Comparison of ENCODE assay signal across 10 mouse cellular contexts in the genomic region with DNA sequence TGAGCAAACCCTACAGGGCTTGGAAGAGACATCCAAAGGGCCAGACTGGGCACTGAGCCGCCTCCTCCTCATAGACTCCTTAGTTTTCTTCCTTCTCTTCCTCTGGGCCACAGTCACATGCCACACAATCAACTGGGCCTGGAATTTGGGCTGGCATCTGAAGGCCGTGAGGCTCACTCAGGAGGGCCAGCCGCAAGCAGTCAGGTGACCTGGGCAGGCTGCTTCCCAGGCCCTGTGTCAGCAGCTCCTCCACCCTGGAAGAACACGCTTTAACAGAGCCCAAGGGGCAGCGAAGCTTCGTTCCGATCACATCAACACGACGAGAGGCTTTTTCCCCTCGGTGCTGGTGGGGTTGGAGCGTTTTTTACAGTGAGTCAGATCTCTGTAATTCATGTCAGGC. TPM values are rescaled to one million over a fixed set of nuclear protein-coding genes. Genes with fewer than 3 reads are reported as not detected.
DNase-seq lines count a peak whose midpoint lies in the region; ATAC-seq and TF ChIP-seq lines count a peak whose summit lies in the region.
"Had no signal": no experiment of that assay in that cellular context is flagged by ENCODE, and none has a peak within 500 bp of the region (broad histone marks: within the 10 kb centered on the region; RNA-seq: fewer than 3 reads in every experiment).

No protein-coding gene starts in this region.

- no peak overlapping the region for H3K4me2 ChIP-seq in intestine, embryonic 16.5 days (ENCODE audit: low read depth, low read length)
- H3K4me2 ChIP-seq in intestine, embryonic 15.5 days (replicated peaks): no peak overlapping the region
- H3K4me2 ChIP-seq: hindbrain, embryonic 12.5 days; lung, embryonic 14.5 days had no signal

- WGBS in intestine, embryonic 16.5 days: 79% methylated on average over 11 of the region's 11 CpGs
- 72% methylated on average over 11 of the region's 11 CpGs for WGBS in intestine, embryonic 15.5 days
- whole genome bisulfite sequencing in thymus, adult 2 months: 95% methylated on average over 11 of the region's 11 CpGs

- H3K27me3 ChIP-seq in intestine, embryonic 16.5 days (replicated peaks; ENCODE audit: control insufficient read depth, insufficient read depth, low read length): no peaks in the 10 kb centered on the region
- H3K27me3 ChIP-seq in intestine, embryonic 15.5 days (replicated peaks): no peaks in the 10 kb centered on the region
- H3K27me3 ChIP-seq in thymus, adult 2 months (ENCODE audit: control insufficient read depth, insufficient read depth, low read length): no peaks in the 10 kb centered on the region
- H3K27me3 ChIP-seq: hindbrain, embryonic 12.5 days had no signal

- H3K9me3 ChIP-seq in intestine, embryonic 16.5 days (ENCODE audit: control insufficient read depth, low read length): no peaks in the 10 kb centered on the region
- no peaks in the 10 kb centered on the region for H3K9me3 ChIP-seq in intestine, embryonic 15.5 days
- H3K9me3 ChIP-seq: hindbrain, embryonic 12.5 days had no signal

- TF ChIP-seq CTCF in thymus, adult 2 months (IDR thresholded peaks at IDR 0.05; ENCODE audit: borderline replicate concordance, control insufficient read depth, extremely low read depth, insufficient read depth, low read length, poor library complexity): no peak

- no peak for TF ChIP-seq POLR2A in thymus, adult 2 months (IDR thresholded peaks at IDR 0.05; ENCODE audit: control insufficient read depth, extremely low read depth, insufficient read depth, low read length, poor library complexity)

- ATAC-seq in intestine, embryonic 16.5 days: no peak
- no peak for ATAC-seq in intestine, embryonic 15.5 days
- no peak for ATAC-seq in activated CD4-positive, CD25-positive, alpha-beta regulatory T cell, adult 4 months

- peak overlapping the region; percentile 25; the same call in 1 of the 2 replicates for H3K9ac ChIP-seq in intestine, embryonic 16.5 days (ENCODE audit: low read depth, low read length)
- H3K9ac ChIP-seq in intestine, embryonic 15.5 days: no peak overlapping the region
- H3K9ac ChIP-seq: hindbrain, embryonic 12.5 days; lung, embryonic 14.5 days had no signal

- no peaks in the 10 kb centered on the region for H3K36me3 ChIP-seq in intestine, embryonic 16.5 days (ENCODE audit: control insufficient read depth, insufficient read depth, low read length)
- H3K36me3 ChIP-seq in intestine, embryonic 15.5 days: no peaks in the 10 kb centered on the region
- no peaks in the 10 kb centered on the region for H3K36me3 ChIP-seq in thymus, adult 2 months (ENCODE audit: control insufficient read depth, insufficient read depth, low read length)
- H3K36me3 ChIP-seq: hindbrain, embryonic 12.5 days had no signal

- H3K4me1 ChIP-seq in intestine, embryonic 16.5 days (ENCODE audit: control insufficient read depth, insufficient read depth, low read length): peaks cover 71% of the 10 kb centered on the region
- H3K4me1 ChIP-seq in intestine, embryonic 15.5 days (replicated peaks): peaks cover 67% of the 10 kb centered on the region
- H3K4me1 ChIP-seq in thymus, adult 2 months (replicated peaks; ENCODE audit: control insufficient read depth, insufficient read depth, low read length): peaks cover 68% of the 10 kb centered on the region

- H3K27ac ChIP-seq in intestine, embryonic 16.5 days (ENCODE audit: low read length): peak overlapping the region; percentile 38; the same call in 1 of the 2 replicates
- no peak overlapping the region for H3K27ac ChIP-seq in intestine, embryonic 15.5 days
- peak overlapping the region; percentile 22; the same call in 1 of the 2 replicates for H3K27ac ChIP-seq in thymus, adult 2 months (ENCODE audit: control insufficient read depth, insufficient read depth, low read length)
- H3K27ac ChIP-seq: hindbrain, embryonic 12.5 days had no signal

- DNase-seq in adrenal gland, adult 2 months: peak; percentile 74
- no peak for DNase-seq in adrenal gland, postnatal 10 days
- no peak for DNase-seq in thymus, adult 2 months
- DNase-seq in thymus, postnatal 14 days: no peak
- no peak for DNase-seq in frontal cortex, postnatal 25 days (ENCODE audit: low spot score in 2 of 2)
- DNase-seq: lung, embryonic 14.5 days had no signal

- H3K4me3 ChIP-seq in intestine, embryonic 16.5 days (ENCODE audit: low read length): no peak overlapping the region
- H3K4me3 ChIP-seq in intestine, embryonic 15.5 days (replicated peaks): no peak overlapping the region
- no peak overlapping the region for H3K4me3 ChIP-seq in thymus, adult 2 months (ENCODE audit: control insufficient read depth, insufficient read depth, low read length)
- H3K4me3 ChIP-seq: hindbrain, embryonic 12.5 days had no signal

RNA-seq across cellular contexts. Expression of a gene that starts 11.0 kb away (rescaled TPM):
- 10 to 100 TPM; 61.1 to 69.5 TPM for total RNA-seq in adrenal gland, adult 2 months (2021)
- polyA plus RNA-seq in adrenal gland, adult 2 months (2012; rRNA removed): 97.5 and 140 TPM in 2 replicates
- total RNA-seq in adrenal gland, postnatal 10 days (2021): 10 to 100 TPM; 58.4 to 75.1 TPM
- polyA plus RNA-seq in intestine, embryonic 16.5 days (2015; fragmentation: Nextera tagmentation; extraction: Ambion mirVana): 22.2 and 23.7 TPM in 2 replicates
- polyA plus RNA-seq in intestine, embryonic 15.5 days (2015; fragmentation: Nextera tagmentation; extraction: Ambion mirVana): 17.9 and 19.1 TPM in 2 replicates
- polyA plus RNA-seq in thymus, adult 2 months (2012; rRNA removed): 104 and 122 TPM in 2 replicates
- 10 to 100 TPM; 78.0 to 82.5 TPM for polyA plus RNA-seq in activated CD4-positive, CD25-positive, alpha-beta regulatory T cell, adult 4 months (2017; shearing (Covaris generic))

RNA-seq across cellular contexts. Expression of a gene that starts 49.8 kb away (rescaled TPM):
- 10 to 100 TPM; 19.5 to 27.9 TPM for total RNA-seq in adrenal gland, adult 2 months (2021)
- polyA plus RNA-seq in adrenal gland, adult 2 months (2012; rRNA removed): 4.3 and 5.1 TPM in 2 replicates
- total RNA-seq in adrenal gland, postnatal 10 days (2021): 10 to 100 TPM; 20.9 to 27.4 TPM
- 47.6 and 52.1 TPM in 2 replicates for polyA plus RNA-seq in intestine, embryonic 16.5 days (2015; fragmentation: Nextera tagmentation; extraction: Ambion mirVana)
- polyA plus RNA-seq in intestine, embryonic 15.5 days (2015; fragmentation: Nextera tagmentation; extraction: Ambion mirVana): 60.7 and 64.4 TPM in 2 replicates
- 7.0 and 8.7 TPM in 2 replicates for polyA plus RNA-seq in thymus, adult 2 months (2012; rRNA removed)
- 10 to 100 TPM; 59.5 to 60.2 TPM for polyA plus RNA-seq in activated CD4-positive, CD25-positive, alpha-beta regulatory T cell, adult 4 months (2017; shearing (Covaris generic))

RNA-seq across cellular contexts. Expression of a gene that starts 56.3 kb away (rescaled TPM):
- total RNA-seq in adrenal gland, adult 2 months (2021): 10 to 100 TPM; 29.3 to 44.1 TPM
- polyA plus RNA-seq in adrenal gland, adult 2 months (2012; rRNA removed): 5.8 and 8.3 TPM in 2 replicates
- total RNA-seq in adrenal gland, postnatal 10 days (2021): 10 to 100 TPM; 31.3 to 33.3 TPM
- polyA plus RNA-seq in intestine, embryonic 16.5 days (2015; fragmentation: Nextera tagmentation; extraction: Ambion mirVana): 31.7 and 32.4 TPM in 2 replicates
- 30.3 and 36.9 TPM in 2 replicates for polyA plus RNA-seq in intestine, embryonic 15.5 days (2015; fragmentation: Nextera tagmentation; extraction: Ambion mirVana)
- 12.7 and 12.8 TPM in 2 replicates for polyA plus RNA-seq in thymus, adult 2 months (2012; rRNA removed)
- 10 to 100 TPM; 29.6 to 36.5 TPM for polyA plus RNA-seq in activated CD4-positive, CD25-positive, alpha-beta regulatory T cell, adult 4 months (2017; shearing (Covaris generic))
